Mouse (Mus musculus): ENCODE data around the gene Rtkn. TPM values are rescaled to one million over a fixed set of nuclear protein-coding genes. Genes with fewer than 3 reads are reported as not detected.
A peak's percentile ranks its signal among the peaks of the same experiment; 100 is the strongest.

The Rtkn gene
- polyA plus RNA-seq, 1 experiment from 2014 or later: 11.6 TPM

DNA sequence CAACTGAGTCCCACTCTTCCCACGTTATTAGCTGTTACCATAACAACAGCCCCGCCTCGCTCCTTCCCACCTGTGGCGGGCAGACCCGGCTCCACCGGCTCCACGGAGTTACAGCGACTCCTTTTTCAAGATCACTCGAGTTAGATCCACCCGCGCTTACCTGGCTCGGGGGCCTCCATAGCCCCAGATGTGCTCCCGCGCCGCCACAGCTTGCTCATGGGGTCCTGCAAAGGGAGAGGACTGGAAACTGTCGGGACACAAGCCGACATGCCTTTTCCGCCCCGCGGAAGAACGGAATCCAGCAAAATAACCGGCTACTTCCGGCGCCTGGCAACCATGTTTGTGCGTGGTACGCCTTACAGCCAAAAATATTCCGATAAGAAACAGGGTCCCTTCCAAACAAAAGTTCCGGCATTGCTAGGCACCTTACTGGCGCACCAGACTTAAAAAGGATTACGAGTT is 10.4 kb upstream of the Rtkn start:
- Histone ChIP-seq H3K27me3 (ENCODE audit: control insufficient read depth, insufficient read depth, low read length) (no peaks in the 10 kb centered on the region), H3K36me3 (ENCODE audit: control insufficient read depth, insufficient read depth, low read length) (0 out of 2 replicates have a peak, but pooled peaks cover 6% of the 10 kb centered on the region), H3K4me3 (ENCODE audit: control insufficient read depth in 1 of 2, insufficient read depth in 1 of 2, low read depth in 1 of 2, low read length in 2 of 2) (peak overlapping the region; percentile 69 to 80), H3K4me1 (ENCODE audit: control insufficient read depth in 2 of 2, insufficient read depth in 2 of 2, low read length in 2 of 2) (peaks cover 20 to 30% of the 10 kb centered on the region in 2 experiments), H3K9ac (ENCODE audit: low read length) (peak overlapping the region; percentile 81), H3K9me3 (ENCODE audit: control insufficient read depth, low read length) (no peaks in the 10 kb centered on the region), H3K27ac (replicated peaks in 1 of 2; ENCODE audit: control insufficient read depth in 1 of 2, insufficient read depth in 1 of 2, low read depth in 2 of 2, low read length in 2 of 2) (0 out of 4 replicates have a peak overlapping the region, but pooled peaks of 1 of the 2 experiments have one; percentile 46), H3K4me2 (ENCODE audit: low read length) (peak overlapping the region; percentile 88)
- no peak for ATAC-seq (ENCODE audit: insufficient number of reproducible peaks, insufficient read depth, low FRiP score, low read depth)
- WGBS: under 1% methylated on average over 30 of the region's 30 CpGs

- ATAC-seq (ENCODE audit: insufficient number of reproducible peaks, insufficient read depth, low FRiP score, low read depth): no peak
- no peaks in the 10 kb centered on the region for H3K27me3 ChIP-seq (ENCODE audit: control insufficient read depth, insufficient read depth, low read length)
- peak within 1 kb of the TSS; percentile 69 to 80 for H3K4me3 ChIP-seq (ENCODE audit: control insufficient read depth in 1 of 2, insufficient read depth in 1 of 2, low read depth in 1 of 2, low read length in 2 of 2)
- 26% methylated on average over 5 of the region's 5 CpGs for WGBS
- H3K9ac ChIP-seq (ENCODE audit: low read length): peak within 1 kb of the TSS; percentile 81
- H3K4me2 ChIP-seq (ENCODE audit: low read length): peak within 1 kb of the TSS; percentile 88
- H3K36me3 ChIP-seq (ENCODE audit: control insufficient read depth, insufficient read depth, low read length): 0 out of 2 replicates have a peak, but pooled peaks cover 6% of the 10 kb centered on the region
- H3K27ac ChIP-seq (replicated peaks in 1 of 2; ENCODE audit: control insufficient read depth in 1 of 2, insufficient read depth in 1 of 2, low read depth in 2 of 2, low read length in 2 of 2): 0 out of 4 replicates have a peak within 1 kb of the TSS, but pooled peaks of 1 of the 2 experiments have one; percentile 46
- H3K4me1 ChIP-seq (ENCODE audit: control insufficient read depth in 2 of 2, insufficient read depth in 2 of 2, low read length in 2 of 2): peaks cover 16 to 25% of the 10 kb centered on the region in 2 experiments
- H3K9me3 ChIP-seq (ENCODE audit: control insufficient read depth, low read length): no peaks in the 10 kb centered on the region
Observed at GRCm38 (mm10) chr6:83125331-83125730, 9.9 kb upstream of the Rtkn start, which contains the start of gene Ino80b. Gene Ino80b (minus strand): TSS chr6:83125431.

GRCm38 (mm10) chr6:83127419-83127818 is 7.8 kb upstream of the Rtkn start:
- ATAC-seq (ENCODE audit: insufficient number of reproducible peaks, insufficient read depth, low FRiP score, low read depth): no peak
- peaks cover 9 to 16% of the 10 kb centered on the region in 2 experiments for H3K4me1 ChIP-seq (ENCODE audit: control insufficient read depth in 2 of 2, insufficient read depth in 2 of 2, low read length in 2 of 2)
- H3K27me3 ChIP-seq (ENCODE audit: control insufficient read depth, insufficient read depth, low read length): no peaks in the 10 kb centered on the region
- H3K36me3 ChIP-seq (ENCODE audit: control insufficient read depth, insufficient read depth, low read length): 0 out of 2 replicates have a peak, but pooled peaks cover 6% of the 10 kb centered on the region
- no peak overlapping the region for H3K4me3 ChIP-seq (ENCODE audit: control insufficient read depth in 1 of 2, insufficient read depth in 1 of 2, low read depth in 1 of 2, low read length in 2 of 2)
- no peaks in the 10 kb centered on the region for H3K9me3 ChIP-seq (ENCODE audit: control insufficient read depth, low read length)
- H3K9ac ChIP-seq (ENCODE audit: low read length): no peak overlapping the region
- no peak overlapping the region for H3K4me2 ChIP-seq (ENCODE audit: low read length)
- WGBS: 93% methylated on average over 5 of the region's 5 CpGs
- no peak overlapping the region for H3K27ac ChIP-seq (replicated peaks in 1 of 2; ENCODE audit: control insufficient read depth in 1 of 2, insufficient read depth in 1 of 2, low read depth in 2 of 2, low read length in 2 of 2)

DNA sequence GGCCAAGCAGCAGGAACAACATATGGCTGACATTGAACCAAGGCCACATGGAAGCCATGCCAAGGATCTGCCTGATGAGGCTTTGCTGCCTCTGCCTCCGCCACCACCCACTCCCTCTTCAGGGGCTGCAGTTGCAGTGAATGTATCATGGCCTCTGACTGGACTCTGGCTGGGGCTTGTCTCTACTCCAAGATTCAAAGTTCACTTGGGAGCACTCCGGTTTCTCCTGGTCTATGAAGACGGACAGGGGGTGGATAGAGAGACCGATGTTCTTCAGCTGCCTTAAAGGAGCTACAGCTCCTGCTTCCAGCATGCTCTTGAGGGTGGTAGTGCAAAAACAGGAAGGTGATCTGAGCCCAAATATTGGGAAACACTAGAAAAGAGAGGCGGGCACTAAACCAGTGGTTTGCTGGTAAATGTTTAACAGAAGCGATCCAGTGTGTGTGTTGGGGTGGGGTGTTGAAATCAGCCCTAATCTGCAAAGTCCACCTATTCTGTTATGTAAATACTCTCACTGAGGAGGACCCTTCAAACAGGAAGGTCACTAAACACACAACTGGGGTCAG is 3.7 kb upstream of the Rtkn start:
- H3K9ac ChIP-seq (ENCODE audit: low read length): no peak overlapping the region
- H3K4me3 ChIP-seq (ENCODE audit: control insufficient read depth in 1 of 2, insufficient read depth in 1 of 2, low read depth in 1 of 2, low read length in 2 of 2): no peak overlapping the region
- 72% methylated on average over 6 of the region's 6 CpGs for whole genome bisulfite sequencing
- no peak overlapping the region for H3K4me2 ChIP-seq (ENCODE audit: low read length)
- no peak for ATAC-seq (ENCODE audit: insufficient number of reproducible peaks, insufficient read depth, low FRiP score, low read depth)
- H3K27ac ChIP-seq (replicated peaks in 1 of 2; ENCODE audit: control insufficient read depth in 1 of 2, insufficient read depth in 1 of 2, low read depth in 2 of 2, low read length in 2 of 2): no peak overlapping the region
- no peaks in the 10 kb centered on the region for H3K36me3 ChIP-seq (ENCODE audit: control insufficient read depth, insufficient read depth, low read length)
- H3K9me3 ChIP-seq (ENCODE audit: control insufficient read depth, low read length): no peaks in the 10 kb centered on the region
- H3K27me3 ChIP-seq (ENCODE audit: control insufficient read depth, insufficient read depth, low read length): no peaks in the 10 kb centered on the region
- H3K4me1 ChIP-seq (ENCODE audit: control insufficient read depth in 2 of 2, insufficient read depth in 2 of 2, low read length in 2 of 2): peaks cover 10% of the 10 kb centered on the region in 2 experiments; a peak in 3 of 4 replicates

- Histone ChIP-seq H3K4me2 (ENCODE audit: low read length) (no peak overlapping the region), H3K27ac (replicated peaks in 1 of 2; ENCODE audit: control insufficient read depth in 1 of 2, insufficient read depth in 1 of 2, low read depth in 2 of 2, low read length in 2 of 2) (no peak overlapping the region), H3K27me3 (ENCODE audit: control insufficient read depth, insufficient read depth, low read length) (no peaks in the 10 kb centered on the region), H3K4me1 (ENCODE audit: control insufficient read depth in 2 of 2, insufficient read depth in 2 of 2, low read length in 2 of 2) (peaks cover 10 to 12% of the 10 kb centered on the region in 2 experiments; a peak in 3 of 4 replicates), H3K36me3 (ENCODE audit: control insufficient read depth, insufficient read depth, low read length) (no peaks in the 10 kb centered on the region), H3K4me3 (ENCODE audit: control insufficient read depth in 1 of 2, insufficient read depth in 1 of 2, low read depth in 1 of 2, low read length in 2 of 2) (no peak overlapping the region), H3K9ac (ENCODE audit: low read length) (no peak overlapping the region), H3K9me3 (ENCODE audit: control insufficient read depth, low read length) (no peaks in the 10 kb centered on the region)
- ATAC-seq (ENCODE audit: insufficient number of reproducible peaks, insufficient read depth, low FRiP score, low read depth): no peak
- 77% methylated on average over 9 of the region's 9 CpGs for WGBS
Observed at GRCm38 (mm10) chr6:83132176-83132919, 2.9 kb upstream of the Rtkn start.

- Histone ChIP-seq H3K4me3 (ENCODE audit: control insufficient read depth in 1 of 2, insufficient read depth in 1 of 2, low read depth in 1 of 2, low read length in 2 of 2) (no peak overlapping the region), H3K27me3 (ENCODE audit: control insufficient read depth, insufficient read depth, low read length) (no peaks in the 10 kb centered on the region), H3K4me1 (ENCODE audit: control insufficient read depth in 2 of 2, insufficient read depth in 2 of 2, low read length in 2 of 2) (peaks cover 14 to 24% of the 10 kb centered on the region in 2 experiments), H3K4me2 (ENCODE audit: low read length) (no peak overlapping the region), H3K9ac (ENCODE audit: low read length) (no peak overlapping the region), H3K36me3 (ENCODE audit: control insufficient read depth, insufficient read depth, low read length) (no peaks in the 10 kb centered on the region), H3K27ac (replicated peaks in 1 of 2; ENCODE audit: control insufficient read depth in 1 of 2, insufficient read depth in 1 of 2, low read depth in 2 of 2, low read length in 2 of 2) (no peak overlapping the region), H3K9me3 (ENCODE audit: control insufficient read depth, low read length) (no peaks in the 10 kb centered on the region)
- no peak for ATAC-seq (ENCODE audit: insufficient number of reproducible peaks, insufficient read depth, low FRiP score, low read depth)
- 67% methylated on average over 3 of the region's 3 CpGs for WGBS
Observed at GRCm38 (mm10) chr6:83134226-83134625, 1.0 kb upstream of the Rtkn start.

GRCm38 (mm10) chr6:83135571-83136161 is 403 bp downstream of the Rtkn start:
- ATAC-seq (ENCODE audit: insufficient number of reproducible peaks, insufficient read depth, low FRiP score, low read depth): no peak
- no peaks in the 10 kb centered on the region for H3K9me3 ChIP-seq (ENCODE audit: control insufficient read depth, low read length)
- peak overlapping the region in 1 of 2 experiments; percentile 100; a peak in 2 of 4 replicates for H3K27ac ChIP-seq (replicated peaks in 1 of 2; ENCODE audit: control insufficient read depth in 1 of 2, insufficient read depth in 1 of 2, low read depth in 2 of 2, low read length in 2 of 2)
- H3K4me1 ChIP-seq (ENCODE audit: control insufficient read depth in 2 of 2, insufficient read depth in 2 of 2, low read length in 2 of 2): peaks cover 14 to 24% of the 10 kb centered on the region in 2 experiments
- peak overlapping the region; percentile 85 for H3K4me2 ChIP-seq (ENCODE audit: low read length)
- WGBS: 4% methylated on average over 37 of the region's 37 CpGs
- H3K4me3 ChIP-seq (ENCODE audit: control insufficient read depth in 1 of 2, insufficient read depth in 1 of 2, low read depth in 1 of 2, low read length in 2 of 2): peak overlapping the region; percentile 63 to 64
- peak overlapping the region; percentile 95 for H3K9ac ChIP-seq (ENCODE audit: low read length)
- H3K27me3 ChIP-seq (ENCODE audit: control insufficient read depth, insufficient read depth, low read length): no peaks in the 10 kb centered on the region
- no peaks in the 10 kb centered on the region; the same call in 1 of the 2 replicates for H3K36me3 ChIP-seq (ENCODE audit: control insufficient read depth, insufficient read depth, low read length)
